Mouse (Mus musculus) adrenal gland, adult 18-20 months (tissue): Measurements from ENCODE around the gene Mat2a. TPM values are rescaled to one million over a fixed set of nuclear protein-coding genes. Genes with fewer than 3 reads are reported as not detected.
"Not testable (repeated sequence)": the region's sequence is repeated elsewhere in the genome, so short reads cannot be mapped to it uniquely, and the experiment has no call there.

Experiments
- DNase-seq, 2 experiments: peaks; one replicate each; pipeline ENCODE4 v3.0.0; 2021 to 2022; ENCODE audit warnings: low spot score in 2 of 2
- total RNA-seq, 2 experiments: library from RNA; stranded (reverse); gene quantifications; 1 replicate in 1 of 2; 2 replicates in 1 of 2; pipeline ENCODE4 v1.2.3; 2021

Mat2a gene
- total RNA-seq, 2 experiments from 2014 or later, result 291 to 320 TPM

DNA sequence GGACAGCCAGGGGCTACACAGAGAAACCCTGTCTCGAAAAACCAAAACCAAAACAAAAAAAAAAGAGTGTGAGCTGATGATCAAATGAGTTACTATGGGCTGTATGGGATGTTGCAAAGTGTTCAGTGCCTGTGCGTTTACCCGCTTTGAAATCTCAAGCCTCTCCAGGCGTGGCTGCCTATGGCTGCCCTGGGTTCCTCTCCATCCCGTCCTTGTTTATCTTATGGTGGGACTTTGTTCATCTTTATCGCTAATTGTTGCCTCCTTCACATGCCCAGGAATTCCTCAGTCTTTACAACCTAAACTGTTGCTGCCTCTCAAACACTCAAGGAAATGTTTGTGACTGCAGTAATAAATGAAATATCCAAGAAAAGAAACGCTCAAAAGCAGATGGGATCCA, 19.1 kb upstream of the Mat2a start:
- no peak for DNase-seq

DNA sequence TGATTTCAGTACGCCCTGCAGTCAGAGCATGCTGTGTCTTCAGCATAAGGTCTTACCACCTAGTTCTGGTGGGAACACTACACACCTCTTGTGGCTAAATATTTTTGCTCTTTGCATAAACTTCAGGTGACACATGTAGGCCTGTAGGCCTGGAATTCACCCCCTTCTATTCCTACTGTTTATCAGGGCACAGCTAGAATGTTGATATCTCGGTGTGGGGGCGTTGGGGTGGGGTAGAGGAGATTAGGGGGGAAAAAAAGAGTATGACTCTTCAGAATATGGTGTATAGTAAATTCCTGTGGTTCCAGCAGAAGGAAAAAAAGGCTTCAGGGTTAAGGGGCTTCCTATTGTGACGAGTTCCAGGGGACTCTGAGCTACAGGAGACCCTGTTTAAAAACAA, 17.2 kb upstream of the Mat2a start:
- no peak for DNase-seq

DNA sequence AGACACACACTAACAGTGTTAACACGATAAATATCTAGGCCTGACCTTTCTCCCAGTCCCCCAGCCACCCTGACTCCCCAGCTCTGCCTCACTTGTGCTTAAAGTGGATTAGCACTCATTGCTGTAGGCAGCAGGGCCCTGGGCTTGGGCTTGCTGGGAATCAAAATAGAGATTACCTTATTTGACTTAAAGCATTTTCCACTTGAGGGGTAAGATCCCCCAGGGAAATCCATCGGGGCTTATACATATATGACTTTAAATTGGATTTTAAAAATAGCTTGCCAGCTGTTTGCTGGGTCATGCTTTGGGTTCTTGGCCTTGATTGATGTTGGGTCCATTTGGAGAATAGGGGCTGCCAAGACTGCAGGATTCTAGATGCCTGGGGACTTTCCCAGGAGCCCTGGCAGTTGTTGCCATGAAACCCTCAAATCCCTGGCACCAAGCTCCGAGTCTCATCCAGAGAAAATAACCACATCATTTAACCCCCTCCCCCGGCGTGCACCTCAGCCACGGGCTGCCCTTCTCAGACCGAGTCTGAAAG, 15.5 kb upstream of the Mat2a start:
- no peak for DNase-seq

DNA sequence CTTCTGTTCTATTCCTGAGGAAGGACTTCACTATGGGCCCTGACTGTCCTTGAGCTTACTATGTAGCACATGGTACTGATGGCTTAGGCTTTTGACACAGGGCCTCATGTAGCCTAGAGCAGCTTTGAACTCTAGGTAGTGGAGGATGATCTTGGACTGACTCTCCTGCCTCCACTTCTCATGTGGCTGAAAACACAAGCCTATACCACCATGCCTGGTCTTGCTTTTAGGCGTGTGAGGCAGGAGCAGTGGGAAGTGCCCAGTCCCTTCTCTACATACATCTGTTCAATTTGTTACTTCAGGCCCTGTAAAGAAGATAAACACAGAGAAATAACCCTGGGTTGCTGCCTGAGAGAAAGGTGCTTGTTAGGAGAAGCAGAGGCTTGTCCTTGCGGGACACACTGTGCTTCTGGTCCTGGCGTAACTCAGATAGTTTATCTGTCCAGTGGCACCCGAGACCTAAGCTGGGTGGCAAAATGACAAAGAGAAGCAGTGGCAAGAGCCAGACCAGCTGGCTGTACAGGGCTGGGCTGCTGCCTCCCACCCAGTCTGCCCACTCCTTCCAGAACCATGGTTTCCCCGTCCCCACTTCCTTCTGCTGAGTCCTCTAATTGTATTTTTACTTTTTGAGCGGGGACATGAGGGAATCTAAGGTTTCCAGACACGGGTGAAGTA, 14.9 kb upstream of the Mat2a start:
- DNase-seq, result no peak

DNA sequence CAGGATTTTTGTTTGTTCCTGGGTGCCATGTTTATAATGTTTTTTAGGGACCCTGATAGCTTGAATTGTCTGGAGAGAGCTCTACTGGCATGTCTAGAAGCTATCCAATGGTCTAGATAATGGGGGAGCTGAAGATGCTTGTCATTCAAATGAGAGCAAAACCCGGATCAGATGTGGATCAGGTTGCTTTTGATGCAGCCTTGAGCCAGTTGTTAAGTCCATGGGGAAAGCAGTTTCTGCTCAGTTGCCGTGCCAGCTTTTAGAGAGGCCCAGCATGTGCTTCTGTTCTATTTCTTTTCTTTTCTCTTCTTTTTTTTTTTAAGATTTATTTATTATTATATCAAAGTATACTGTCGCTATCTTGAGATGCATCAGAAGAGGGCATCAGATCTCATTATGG, 14.2 kb upstream of the Mat2a start:
- DNase-seq, result no peak

DNA sequence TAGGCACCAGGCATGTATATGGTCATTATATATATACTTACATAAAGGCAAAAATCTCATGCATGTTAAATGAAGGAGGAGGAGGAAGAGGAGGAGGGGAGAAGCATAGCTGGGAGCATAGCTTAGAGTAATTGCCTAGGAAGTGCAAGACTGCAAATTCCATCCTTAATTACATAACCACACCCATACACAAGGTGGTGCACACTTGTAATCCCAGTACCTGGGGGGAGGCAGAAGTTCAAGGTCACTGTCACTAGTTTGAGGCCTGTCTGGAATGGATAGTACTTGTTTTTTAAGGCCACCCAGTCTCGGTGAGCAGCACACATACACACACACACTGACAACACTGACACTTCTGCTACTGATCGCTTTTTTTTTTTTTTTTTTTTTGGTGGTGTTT, 13.0 kb upstream of the Mat2a start:
- DNase-seq, result no peak

DNA sequence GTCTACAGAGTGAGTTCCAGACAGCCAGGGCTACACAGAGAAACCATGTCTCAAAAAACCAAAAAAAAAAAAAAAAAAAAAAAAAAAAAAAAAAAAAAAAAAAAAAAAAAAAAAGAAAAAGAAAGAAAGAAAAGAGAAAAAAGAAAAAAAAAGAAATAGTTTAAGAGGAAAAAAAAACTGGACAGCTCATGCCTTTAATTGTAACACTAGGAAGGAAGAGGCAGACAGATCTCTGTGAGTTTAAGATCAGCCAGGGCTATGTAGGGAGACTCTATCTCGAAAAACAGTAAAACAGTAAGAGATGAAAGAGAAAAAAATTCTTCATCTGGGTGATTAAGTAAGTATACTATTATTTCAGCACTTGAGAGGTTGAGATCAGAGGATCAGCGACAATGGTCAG, 12.4 kb upstream of the Mat2a start:
- not testable (repeated sequence) for DNase-seq

DNA sequence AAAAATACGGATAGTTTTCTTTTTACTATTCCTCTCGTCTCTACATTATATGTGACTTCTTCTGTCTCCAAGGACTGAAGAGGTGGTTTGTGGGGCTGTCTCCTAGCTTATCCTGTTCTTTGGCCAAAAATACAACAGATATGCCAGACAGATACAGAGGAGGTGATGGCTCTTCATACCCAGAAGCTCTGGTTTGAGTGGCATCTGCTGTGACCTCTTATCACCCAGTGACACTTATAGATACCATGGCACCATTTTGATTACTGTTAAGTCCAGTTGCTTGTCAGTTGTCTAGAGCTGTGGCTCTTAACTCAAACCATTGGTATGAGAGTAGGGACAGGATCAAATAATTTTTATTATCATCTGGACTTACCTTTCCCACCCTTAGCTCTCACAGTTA, 8.1 kb upstream of the Mat2a start:
- no peak for DNase-seq

DNA sequence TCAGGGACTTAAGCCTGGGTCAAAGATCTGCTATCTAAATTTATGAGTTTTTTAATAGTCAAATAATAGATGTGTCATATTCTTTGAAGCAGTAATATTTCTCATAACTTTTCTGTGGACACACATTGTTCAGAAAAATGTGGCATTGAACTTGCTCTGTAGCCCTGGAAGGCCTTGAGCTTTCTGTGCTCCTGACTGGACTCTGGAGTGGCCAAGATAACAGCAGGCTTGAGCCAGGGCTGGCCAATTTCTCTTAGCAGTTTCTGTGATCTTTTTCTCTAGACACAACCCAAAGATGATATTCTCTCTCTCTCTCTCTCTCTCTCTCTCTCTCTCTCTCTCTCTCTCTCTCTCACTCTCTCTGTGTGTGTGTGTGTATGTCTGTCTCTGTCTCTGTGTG, 5.7 kb upstream of the Mat2a start:
- DNase-seq, result no peak

DNA sequence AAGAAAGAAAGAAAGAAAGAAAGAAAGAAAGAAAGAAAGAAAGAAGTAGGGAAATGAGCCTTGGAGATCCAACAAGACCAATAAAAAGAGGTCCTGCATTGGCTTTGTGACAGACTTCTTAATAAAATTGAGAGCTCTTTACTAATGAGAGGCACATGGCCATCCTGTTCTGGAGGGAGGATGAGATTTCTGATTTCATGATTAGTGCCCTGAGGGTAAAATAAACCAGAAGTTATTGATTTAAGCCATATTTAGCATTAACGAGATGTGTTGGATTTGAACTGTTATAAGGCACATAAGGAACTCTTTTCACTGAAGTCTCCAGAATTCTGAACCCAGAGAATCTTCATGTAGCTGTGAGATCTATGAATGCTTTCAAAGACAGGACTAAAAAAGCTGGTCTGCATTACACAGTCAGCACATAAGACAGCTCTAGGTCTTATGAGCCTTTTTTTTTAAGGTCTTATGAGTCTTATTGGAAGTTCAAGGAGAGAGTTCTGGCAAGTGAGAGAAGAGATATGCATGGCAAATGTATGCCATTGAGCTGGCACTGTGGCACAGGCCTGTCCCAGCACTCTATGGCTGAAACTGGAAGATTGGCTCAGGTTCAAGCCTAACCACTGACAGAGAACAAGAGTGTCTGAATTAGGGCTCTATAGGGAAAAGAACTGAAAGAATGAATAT, 3.7 kb upstream of the Mat2a start:
- DNase-seq, result no peak

DNA sequence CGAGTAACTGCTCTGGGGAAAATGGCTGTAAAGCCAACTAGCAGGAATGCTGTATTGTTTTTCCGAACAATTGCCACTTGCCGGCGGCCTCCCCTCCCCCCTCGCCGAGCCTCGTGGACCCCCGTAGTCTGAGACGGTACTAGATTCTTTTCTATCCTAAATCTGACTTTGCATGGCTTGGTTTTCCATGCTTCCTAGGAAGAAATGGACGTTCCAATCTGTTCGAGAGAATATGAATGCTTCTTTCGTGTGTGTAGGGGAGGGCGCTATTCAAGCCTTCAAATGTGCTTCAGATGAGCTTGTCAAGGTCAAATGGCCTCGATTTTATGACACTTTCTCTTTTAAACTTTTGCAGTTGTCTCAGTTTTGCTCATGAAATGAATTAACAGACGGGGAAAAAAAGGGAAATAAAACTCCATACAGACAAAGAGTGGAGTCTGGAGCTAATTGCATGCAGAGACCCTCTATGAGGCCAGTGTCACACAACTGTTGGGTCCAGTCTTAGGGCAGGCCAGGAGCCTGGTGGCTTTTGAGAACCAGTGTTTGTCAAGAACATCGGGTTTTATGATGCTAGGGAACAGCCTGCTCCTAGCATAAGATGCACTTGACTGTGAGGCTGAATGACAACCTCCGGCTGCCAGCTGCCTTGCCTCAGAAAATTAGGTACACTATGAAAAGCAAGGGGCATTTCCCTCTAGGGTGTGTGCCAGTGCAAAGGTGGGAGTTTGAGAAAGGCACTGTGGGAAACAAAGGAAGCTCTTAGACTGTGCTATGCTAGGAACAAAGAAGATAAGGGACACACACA, 1.0 kb upstream of the Mat2a start:
- no peak for DNase-seq

DNA sequence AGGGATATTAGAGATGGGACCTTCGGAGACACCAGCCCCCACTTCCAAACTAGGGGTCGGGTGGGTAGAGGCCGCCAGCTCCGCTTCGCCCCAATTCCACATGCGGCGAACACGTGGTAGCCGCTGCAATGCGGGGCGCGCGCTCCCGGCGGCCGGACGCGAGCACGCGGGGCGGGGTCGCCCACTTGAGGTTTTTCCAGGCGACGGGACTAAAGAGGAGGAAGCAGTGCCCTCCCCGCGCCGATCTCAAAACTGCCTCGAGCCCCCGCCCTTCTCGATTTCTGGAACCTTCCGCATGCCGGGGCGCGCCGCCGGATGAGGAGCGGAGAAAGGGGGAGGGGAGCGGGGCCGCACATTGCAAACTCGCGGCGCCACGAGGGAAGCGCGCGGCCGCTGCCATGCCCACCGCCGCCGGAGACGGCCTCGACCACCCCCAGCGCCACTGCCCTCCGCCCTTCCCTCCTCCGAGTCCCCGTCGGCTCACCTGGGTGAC, 450 bp downstream of the Mat2a start:
- DNase-seq, result peak; percentile 83 to 87

DNA sequence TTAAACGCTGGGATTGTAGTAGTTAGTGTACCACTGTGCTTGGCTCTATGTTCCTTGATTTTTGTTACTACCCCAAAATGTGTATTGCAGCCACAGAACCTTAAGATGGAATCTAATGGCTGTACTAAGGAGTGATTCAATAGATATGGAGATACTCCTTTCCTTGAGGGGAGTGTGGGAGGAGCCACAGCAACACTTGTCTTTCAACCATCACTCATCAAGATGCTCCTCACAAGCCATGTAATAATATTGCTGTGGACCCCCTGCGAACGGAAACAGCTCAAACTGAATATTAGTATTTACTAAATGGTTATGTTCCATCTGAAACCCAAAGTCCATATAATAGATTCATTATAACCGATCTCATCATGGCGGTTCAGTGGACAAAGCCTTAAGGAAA, 1.1 kb downstream of the Mat2a start:
- DNase-seq, result no peak

DNA sequence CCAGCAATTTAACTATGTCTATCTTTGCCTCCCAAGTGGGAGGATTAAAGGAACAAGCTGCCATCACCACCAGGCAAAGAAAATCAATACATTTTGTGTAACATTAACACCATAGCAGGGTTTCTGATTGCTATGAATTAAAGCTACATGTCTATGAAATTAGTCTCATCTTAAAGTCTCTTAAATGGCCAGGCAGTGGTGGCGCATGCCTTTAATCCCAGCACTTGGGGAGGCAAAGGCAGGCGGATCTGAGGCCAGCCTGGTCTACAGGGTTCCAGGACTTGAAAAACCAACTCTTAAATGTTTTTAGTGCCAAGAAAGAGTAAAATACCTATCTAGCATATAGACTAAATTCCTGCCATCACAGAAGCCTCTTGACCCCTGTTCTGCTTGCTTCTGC, 7.2 kb downstream of the Mat2a start:
- no peak for DNase-seq

DNA sequence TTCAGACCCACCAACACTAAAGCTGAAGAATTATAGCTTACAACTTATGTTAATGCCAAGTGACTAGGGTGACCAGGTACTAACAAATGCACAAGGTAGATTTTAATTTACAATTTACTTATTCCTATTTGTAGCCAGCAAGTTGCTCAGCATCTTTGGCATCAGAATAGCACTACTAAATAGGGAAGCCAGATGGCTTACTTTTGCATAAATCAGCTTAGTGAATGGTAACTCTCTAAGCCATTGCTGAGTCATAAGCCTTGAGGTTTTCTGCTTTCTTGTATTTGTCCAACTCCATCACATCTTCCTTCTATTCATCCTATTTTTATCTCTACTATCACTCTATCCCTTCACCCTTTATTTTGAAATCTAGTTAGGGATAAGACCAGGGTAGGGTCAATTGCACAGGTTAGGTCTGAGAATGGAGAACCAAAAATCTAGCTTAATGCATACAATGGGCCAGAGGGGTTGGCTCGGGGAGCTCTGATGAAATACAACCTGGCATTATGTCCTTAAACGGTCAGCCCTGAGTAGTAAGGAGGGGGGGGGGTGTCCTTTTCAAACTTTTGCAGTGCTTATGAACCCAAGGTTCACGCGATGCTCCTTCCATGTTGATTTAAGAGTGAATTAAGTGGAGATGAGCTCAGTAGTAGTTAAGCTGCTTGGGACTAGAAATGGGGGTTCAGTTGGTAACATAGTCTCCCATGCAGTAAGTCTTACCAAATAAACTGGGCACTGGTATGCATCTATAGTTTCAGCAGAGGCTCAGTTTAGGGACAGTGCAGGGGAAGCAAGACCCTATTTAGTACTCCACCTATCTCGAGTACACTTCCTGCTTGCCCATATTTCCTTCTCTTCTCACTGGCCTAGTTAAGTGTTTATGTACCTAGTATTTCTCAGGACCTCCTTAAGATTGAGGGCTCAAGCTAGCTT, 8.1 kb downstream of the Mat2a start:
- no peak for DNase-seq

DNA sequence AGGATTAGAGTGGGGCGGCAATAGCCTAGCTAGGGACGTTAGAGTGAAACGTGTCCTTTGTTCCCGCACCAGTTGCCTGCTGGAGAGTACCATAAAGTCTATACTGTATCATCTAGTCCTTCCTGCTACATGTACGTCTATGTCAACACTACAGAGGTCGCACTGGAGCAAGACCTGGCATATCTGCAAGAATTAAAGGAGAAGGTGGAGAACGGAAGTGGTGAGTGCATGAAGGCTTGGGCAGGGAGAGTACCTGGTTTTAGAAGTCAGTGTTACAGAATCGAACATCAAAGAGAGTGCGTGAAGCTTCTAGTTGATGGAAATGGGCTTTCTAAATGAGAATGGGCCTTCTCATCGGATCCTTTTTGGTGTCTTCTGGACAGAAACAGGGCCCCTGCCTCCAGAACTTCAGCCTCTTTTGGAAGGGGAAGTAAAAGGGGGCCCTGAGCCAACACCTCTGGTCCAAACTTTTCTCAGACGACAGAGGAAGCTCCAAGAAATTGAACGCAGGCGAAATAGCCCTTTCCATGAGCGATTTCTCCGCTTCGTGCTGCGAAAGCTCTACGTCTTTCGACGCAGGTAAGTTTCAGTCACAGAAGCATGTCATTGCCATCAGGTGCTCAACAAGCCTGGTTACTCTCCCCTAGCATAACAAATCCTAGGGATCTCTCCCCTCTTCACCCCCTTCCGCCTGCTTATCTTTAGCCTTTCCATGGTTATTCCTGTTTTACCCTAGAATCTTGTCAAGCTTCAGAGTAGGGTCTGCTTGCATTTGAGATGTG, 10.1 kb downstream of the Mat2a start:
- DNase-seq, result no peak

DNA sequence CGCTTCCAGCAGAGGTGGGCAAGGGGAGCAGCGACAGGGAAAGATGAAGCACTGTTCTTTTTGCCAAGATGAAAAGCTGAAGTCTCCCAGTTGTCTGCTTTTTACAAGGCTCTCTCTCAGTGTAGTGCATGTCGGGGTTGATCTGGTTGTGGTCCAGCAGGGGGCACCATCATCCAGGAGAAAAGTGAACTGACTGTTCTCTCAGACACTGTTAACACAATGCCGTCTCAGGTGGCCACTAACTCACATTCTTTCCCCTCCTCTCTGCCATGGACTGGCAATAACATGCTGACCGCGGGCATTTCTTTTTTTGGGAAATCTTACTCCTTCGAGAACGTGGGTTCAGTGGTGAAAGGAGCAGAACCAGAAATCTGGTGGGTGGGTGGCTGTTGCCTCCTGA, 11.3 kb downstream of the Mat2a start:
- peak; percentile 76 to 77 for DNase-seq

DNA sequence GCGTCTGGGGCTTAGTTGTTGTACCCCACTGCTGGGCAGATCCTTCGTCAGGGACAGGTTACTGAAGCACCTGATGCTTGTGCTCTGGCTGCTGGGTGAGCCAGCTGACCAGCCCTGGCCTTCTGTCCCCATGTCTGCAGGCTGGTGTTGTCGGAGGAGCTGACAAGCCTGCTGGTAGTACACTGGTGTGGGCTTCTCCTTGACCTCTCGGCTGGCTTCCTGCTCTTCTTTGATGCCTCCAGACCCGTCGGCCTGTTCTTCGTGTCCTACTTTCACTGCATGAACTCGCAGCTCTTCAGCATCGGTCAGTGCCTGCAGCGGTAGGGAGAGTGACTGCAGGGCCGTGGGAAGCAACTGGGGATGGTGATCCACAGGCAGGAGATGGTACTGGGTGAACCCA, 13.7 kb downstream of the Mat2a start:
- DNase-seq, result no peak

DNA sequence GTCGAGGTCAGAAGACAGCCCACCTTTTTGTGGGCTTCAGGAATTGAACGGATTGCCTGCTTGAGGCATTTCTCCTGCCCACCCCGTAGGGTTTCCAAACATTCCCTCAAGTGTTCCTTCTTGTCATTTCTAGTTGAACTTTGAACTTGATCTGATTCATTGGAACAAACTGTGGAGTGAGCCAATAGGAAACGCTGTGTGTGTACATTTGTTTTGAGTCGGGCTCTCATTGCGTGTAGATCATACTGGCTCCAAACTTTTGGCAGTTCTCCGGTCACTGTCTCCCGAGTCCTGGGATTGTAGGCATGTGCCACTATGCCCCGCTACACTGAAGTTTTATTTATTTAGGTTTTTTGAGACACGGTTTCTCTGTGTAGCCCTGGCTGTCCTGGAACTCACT, 18.5 kb downstream of the Mat2a start:
- DNase-seq, result no peak

DNA sequence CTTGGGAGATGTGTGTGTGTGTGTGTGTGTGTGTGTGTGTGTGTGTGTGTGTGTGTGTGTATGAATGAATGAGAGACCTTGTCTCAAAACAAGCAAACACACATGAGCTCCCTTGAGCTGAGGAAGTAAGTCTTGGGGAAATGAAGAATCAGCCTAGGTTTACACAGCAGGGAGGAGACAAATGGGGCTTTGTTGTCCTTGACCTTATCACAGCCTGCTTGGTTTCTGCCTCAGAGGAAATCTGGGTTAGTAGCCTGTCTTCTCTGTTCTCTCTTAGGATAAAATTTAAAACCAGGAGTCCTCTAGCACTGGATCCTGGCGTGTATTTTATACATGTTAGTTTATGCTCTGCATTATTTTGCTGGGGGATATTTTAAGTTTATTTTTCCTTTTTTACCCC, 19.6 kb downstream of the Mat2a start:
- DNase-seq, result no peak
